Mouse (Mus musculus): Measurements from ENCODE around the gene Smco3.

GRCm38 (mm10) chr6:136865360-136865759 lies 30.1 kb upstream of the Smco3 start:
- TF ChIP-seq CTCF (IDR thresholded peaks at IDR 0.05; ENCODE audit: insufficient read depth, low read length) (no peak), POLR2A (IDR thresholded peaks at IDR 0.05; ENCODE audit: borderline replicate concordance, extremely low read depth, low read depth, low read length) (no peak)

Data from lung, adult 2 months (tissue).